Mouse (Mus musculus) embryonic fibroblast, embryonic 13.5 days (primary cell): ENCODE measurements around the gene Lcp1.

Experiments
- CTCF ChIP-seq: IDR thresholded peaks from 2 replicates; pipeline ENCODE4 v1.5.1; 2011; ENCODE audit warnings: mild to moderate bottlenecking, control low read depth, low read length, moderate library complexity, borderline replicate concordance; ENCODE audit not compliant: insufficient read depth
- POLR2A ChIP-seq: IDR thresholded peaks from 2 replicates; pipeline ENCODE4 v1.6.1; 2011; ENCODE audit warnings: low read depth, mild to moderate bottlenecking, control low read depth, low read length, moderate library complexity

GRCm38 (mm10) chr14:75197660-75198059 lies 66.8 kb downstream of the Lcp1 start:
- TF ChIP-seq CTCF: no peak
- no peak for TF ChIP-seq POLR2A
